Mouse (Mus musculus): ENCODE measurements around the gene Arhgap31.

The Arhgap31 gene

GRCm38 (mm10) chr16:38652653-38653052 is 60.4 kb downstream of the Arhgap31 start:
- DNase-seq (ENCODE audit: low read depth, low spot score) = no peak

- DNase-seq (ENCODE audit: low read depth, low spot score) = no peak
Observed at GRCm38 (mm10) chr16:38651721-38652231, 61.3 kb downstream of the Arhgap31 start.

GRCm38 (mm10) chr16:38651306-38651705 is 61.8 kb downstream of the Arhgap31 start:
- DNase-seq (ENCODE audit: low read depth, low spot score) = no peak

- no peak for DNase-seq (ENCODE audit: low read depth, low spot score)
Observed at GRCm38 (mm10) chr16:38649431-38649827, 63.6 kb downstream of the Arhgap31 start.

- DNase-seq (ENCODE audit: low read depth, low spot score) = no peak
Observed at GRCm38 (mm10) chr16:38648783-38649430, 64.2 kb downstream of the Arhgap31 start.

- no peak for DNase-seq (ENCODE audit: low read depth, low spot score)
Observed at GRCm38 (mm10) chr16:38648155-38648554, 64.9 kb downstream of the Arhgap31 start.

- DNase-seq (ENCODE audit: low read depth, low spot score) = no peak
Observed at GRCm38 (mm10) chr16:38644455-38644854, 68.6 kb downstream of the Arhgap31 start.

- DNase-seq (ENCODE audit: low read depth, low spot score) = no peak
Observed at GRCm38 (mm10) chr16:38637085-38637484, 76.0 kb downstream of the Arhgap31 start.

- no peak for DNase-seq (ENCODE audit: low read depth, low spot score)
Observed at GRCm38 (mm10) chr16:38636682-38637081, 76.4 kb downstream of the Arhgap31 start.

- DNase-seq (ENCODE audit: low read depth, low spot score) = no peak
Observed at GRCm38 (mm10) chr16:38635833-38636390, 77.2 kb downstream of the Arhgap31 start.

GRCm38 (mm10) chr16:38632147-38632546 is 80.9 kb downstream of the Arhgap31 start:
- no peak for DNase-seq (ENCODE audit: low read depth, low spot score)

- DNase-seq (ENCODE audit: low read depth, low spot score) = no peak
Observed at GRCm38 (mm10) chr16:38625811-38626369, 87.2 kb downstream of the Arhgap31 start.

- DNase-seq (ENCODE audit: low read depth, low spot score) = no peak
Observed at GRCm38 (mm10) chr16:38625411-38625810, 87.7 kb downstream of the Arhgap31 start.

- no peak for DNase-seq (ENCODE audit: low read depth, low spot score)
Observed at GRCm38 (mm10) chr16:38624303-38624702, 88.8 kb downstream of the Arhgap31 start.

GRCm38 (mm10) chr16:38622283-38622682 is 90.8 kb downstream of the Arhgap31 start:
- no peak for DNase-seq (ENCODE audit: low read depth, low spot score)

GRCm38 (mm10) chr16:38620696-38621450 is 92.2 kb downstream of the Arhgap31 start:
- DNase-seq (ENCODE audit: low read depth, low spot score) = no peak

- DNase-seq (ENCODE audit: low read depth, low spot score) = peak; percentile 62
Observed at GRCm38 (mm10) chr16:38619054-38619453, 94.0 kb downstream of the Arhgap31 start.

GRCm38 (mm10) chr16:38617977-38618376 is 95.1 kb downstream of the Arhgap31 start:
- no peak for DNase-seq (ENCODE audit: low read depth, low spot score)

GRCm38 (mm10) chr16:38613646-38614045 is 99.4 kb downstream of the Arhgap31 start:
- DNase-seq (ENCODE audit: low read depth, low spot score) = no peak

GRCm38 (mm10) chr16:38612646-38613045 is 100.4 kb downstream of the Arhgap31 start:
- DNase-seq (ENCODE audit: low read depth, low spot score) = no peak

- no peak for DNase-seq (ENCODE audit: low read depth, low spot score)
Observed at GRCm38 (mm10) chr16:38609092-38609491, 104.0 kb downstream of the Arhgap31 start.

GRCm38 (mm10) chr16:38608687-38609086 is 104.4 kb downstream of the Arhgap31 start:
- no peak for DNase-seq (ENCODE audit: low read depth, low spot score)
